Mouse (Mus musculus) ES-Bruce4 (cell line): ENCODE data around the gene March11.

ENCODE experiments used
- EP300 ChIP-seq: IDR thresholded peaks from 2 replicates; pipeline ENCODE4 v1.6.1; 2011; ENCODE audit warnings: low read depth, low read length; ENCODE audit not compliant: insufficient read depth
- POLR2A ChIP-seq: IDR thresholded peaks from one replicate; pipeline ENCODE4 v1.8.1; 2011; ENCODE audit warnings: low read length; ENCODE audit not compliant: insufficient read depth

DNA sequence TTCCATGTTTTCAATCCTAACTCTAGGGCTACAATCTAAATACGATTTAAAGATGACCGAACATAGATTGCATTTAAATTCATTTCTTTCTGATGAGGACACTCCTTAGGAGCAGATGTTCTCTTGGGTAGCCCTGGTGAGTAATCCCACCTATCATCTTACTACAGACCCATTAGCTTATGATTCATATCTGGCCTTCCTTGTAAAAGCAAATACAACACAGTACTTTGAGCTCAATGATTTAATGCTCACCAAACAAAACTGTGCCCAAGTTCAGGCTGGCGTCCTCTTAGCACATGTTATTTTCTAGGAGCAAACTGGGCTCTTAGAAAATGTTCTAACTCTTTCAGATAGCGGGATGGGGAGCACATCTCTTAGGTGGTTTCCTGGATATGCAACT, 70.0 kb downstream of the March11 start:
- TF ChIP-seq POLR2A: no peak
- TF ChIP-seq EP300: no peak
